Mouse (Mus musculus) activated CD4-positive, CD25-positive, alpha-beta regulatory T cell (primary cell): Measurements from ENCODE around the gene Gm28269. TPM values are rescaled to one million over a fixed set of nuclear protein-coding genes. Genes with fewer than 3 reads are reported as not detected.

Experiments used
- polyA plus RNA-seq, 2 experiments: library from polyadenylated mRNA; unstranded; fragments of 100-300 nt; shearing (Covaris generic); gene quantifications; one replicate each; pipeline ENCODE4 v1.2.1; 2017

Gm28269 gene
- polyA plus RNA-seq: not detected

GRCm38 (mm10) chrX:21744997-21745396 lies at the start of gene Gm28269:
Gene Gm28269, minus strand, starts transcription at chrX:21745097.

GRCm38 (mm10) chrX:21714829-21715228 lies 30.1 kb downstream of the Gm28269 start, which contains the start of gene Slc6a14:
Gene Slc6a14, plus strand, starts transcription at chrX:21714896.

Other genes starting within 250 kb of the Gm28269 start
- under 1 TPM in 1 of 2 experiments, not detected in 1; 0.05 TPM for gene Slc6a14, start 30.2 kb downstream of the Gm28269 start, polyA plus RNA-seq